Mouse (Mus musculus): ENCODE measurements around the gene Tsfm. TPM values are rescaled to one million over a fixed set of nuclear protein-coding genes. Genes with fewer than 3 reads are reported as not detected.
A peak's percentile ranks its signal among the peaks of the same experiment; 100 is the strongest.

The Tsfm gene
- polyA plus RNA-seq, 1 experiment from 2014 or later = 61.0 TPM

DNA sequence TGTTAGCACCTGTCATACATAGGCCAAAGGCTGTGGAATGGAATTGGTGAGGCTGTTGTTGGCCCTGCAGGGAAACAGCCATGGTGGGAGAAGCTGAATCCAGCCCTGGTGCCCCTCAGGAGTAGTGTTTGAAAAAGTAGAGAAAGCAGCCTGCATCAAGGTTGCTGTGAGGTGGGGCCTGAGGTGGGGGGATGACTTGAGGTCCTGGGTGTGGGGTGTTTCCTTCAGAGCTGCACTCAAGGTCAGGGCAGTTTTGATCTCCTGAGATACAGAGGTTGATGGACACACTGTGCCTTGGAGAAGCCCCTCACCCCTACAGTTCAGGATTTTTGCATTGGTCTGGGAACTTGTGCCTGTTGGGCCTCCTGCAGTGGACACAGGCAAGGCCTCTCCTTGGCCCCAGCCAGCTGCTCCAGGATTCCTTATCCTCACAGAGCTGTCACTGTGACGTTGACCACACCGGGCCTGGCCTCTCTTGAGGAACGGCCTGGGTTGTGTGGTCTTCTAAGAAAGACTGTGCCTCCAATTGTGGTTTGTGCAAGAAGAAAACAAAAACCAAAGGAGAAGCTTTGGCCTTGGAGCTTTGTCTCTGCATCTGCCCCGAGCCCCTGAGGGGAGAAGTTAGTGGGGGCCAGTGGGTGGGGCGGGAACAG, 42.0 kb downstream of the Tsfm start:
- 71% methylated on average over 5 of the region's 5 CpGs for WGBS
- no peak for ATAC-seq (ENCODE audit: low read depth)
- H3K9ac ChIP-seq (ENCODE audit: low read depth, low read length) = no peak overlapping the region

GRCm38 (mm10) chr10:126987183-126988118, 43.2 kb downstream of the Tsfm start:
- peak overlapping the region; percentile 84 for H3K27ac ChIP-seq (replicated peaks; ENCODE audit: low read depth, low read length)
- H3K4me1 ChIP-seq (ENCODE audit: control insufficient read depth, insufficient read depth, low read length) = peaks cover 60% of the 10 kb centered on the region
- 56% methylated on average over 8 of the region's 8 CpGs for WGBS
- H3K4me2 ChIP-seq (ENCODE audit: low read depth, low read length) = peak overlapping the region; percentile 39
- 0 out of 2 replicates have a peak overlapping the region, but pooled peaks have one; percentile 2 for H3K4me3 ChIP-seq (ENCODE audit: low read depth, low read length)
- H3K9ac ChIP-seq (ENCODE audit: low read depth, low read length) = 0 out of 2 replicates have a peak overlapping the region, but pooled peaks have one; percentile 17
- no peaks in the 10 kb centered on the region for H3K27me3 ChIP-seq (replicated peaks; ENCODE audit: control insufficient read depth, insufficient read depth, low read length)
- ATAC-seq (ENCODE audit: low read depth) (no peak), DNase-seq (ENCODE audit: low spot score) (no peak)
- H3K36me3 ChIP-seq (ENCODE audit: control insufficient read depth, insufficient read depth, low read length) = peaks cover 20% of the 10 kb centered on the region
- no peaks in the 10 kb centered on the region for H3K9me3 ChIP-seq (ENCODE audit: control insufficient read depth, low read length)

More for the DNA sequence above, 42.0 kb downstream of the Tsfm start:
- H3K27me3 ChIP-seq (replicated peaks; ENCODE audit: control insufficient read depth, insufficient read depth, low read length) = no peaks in the 10 kb centered on the region
- H3K4me1 ChIP-seq (ENCODE audit: control insufficient read depth, insufficient read depth, low read length) = peaks cover 48% of the 10 kb centered on the region
- H3K9me3 ChIP-seq (ENCODE audit: control insufficient read depth, low read length) = no peaks in the 10 kb centered on the region
- H3K36me3 ChIP-seq (ENCODE audit: control insufficient read depth, insufficient read depth, low read length) = peaks cover 27% of the 10 kb centered on the region
- no peak overlapping the region for H3K4me2 ChIP-seq (ENCODE audit: low read depth, low read length)
- H3K4me3 ChIP-seq (ENCODE audit: low read depth, low read length) = no peak overlapping the region
- DNase-seq (ENCODE audit: low spot score) = no peak
- peak overlapping the region; percentile 61 for H3K27ac ChIP-seq (replicated peaks; ENCODE audit: low read depth, low read length)

GRCm38 (mm10) chr10:126986541-126986961, 44.1 kb downstream of the Tsfm start:
- DNase-seq (ENCODE audit: low spot score) = peak; percentile 92
- H3K9me3 ChIP-seq (ENCODE audit: control insufficient read depth, low read length) = no peaks in the 10 kb centered on the region

GRCm38 (mm10) chr10:126985579-126985978, 45.1 kb downstream of the Tsfm start:
- Histone ChIP-seq H3K9me3 (ENCODE audit: control insufficient read depth, low read length) (no peaks in the 10 kb centered on the region), H3K4me3 (ENCODE audit: low read depth, low read length) (no peak overlapping the region), H3K4me1 (ENCODE audit: control insufficient read depth, insufficient read depth, low read length) (peaks cover 78% of the 10 kb centered on the region), H3K4me2 (ENCODE audit: low read depth, low read length) (no peak overlapping the region), H3K27ac (replicated peaks; ENCODE audit: low read depth, low read length) (peak overlapping the region; percentile 84), H3K27me3 (replicated peaks; ENCODE audit: control insufficient read depth, insufficient read depth, low read length) (no peaks in the 10 kb centered on the region), H3K9ac (ENCODE audit: low read depth, low read length) (no peak overlapping the region), H3K36me3 (ENCODE audit: control insufficient read depth, insufficient read depth, low read length) (peaks cover 7% of the 10 kb centered on the region; the same call in 1 of the 2 replicates)
- WGBS = 91% methylated on average over 9 of the region's 9 CpGs
- DNase-seq (ENCODE audit: low spot score) = no peak
- no peak for ATAC-seq (ENCODE audit: low read depth)

More at GRCm38 (mm10) chr10:126986541-126986961, 44.1 kb downstream of the Tsfm start:
- peak overlapping the region; percentile 17; the same call in 1 of the 2 replicates for H3K9ac ChIP-seq (ENCODE audit: low read depth, low read length)
- 39% methylated on average over 4 of the region's 4 CpGs for WGBS
- peaks cover 11% of the 10 kb centered on the region; the same call in 1 of the 2 replicates for H3K36me3 ChIP-seq (ENCODE audit: control insufficient read depth, insufficient read depth, low read length)
- ATAC-seq (ENCODE audit: low read depth) = peak; percentile 38
- peak overlapping the region; percentile 84 for H3K27ac ChIP-seq (replicated peaks; ENCODE audit: low read depth, low read length)
- peaks cover 69% of the 10 kb centered on the region for H3K4me1 ChIP-seq (ENCODE audit: control insufficient read depth, insufficient read depth, low read length)
- no peaks in the 10 kb centered on the region for H3K27me3 ChIP-seq (replicated peaks; ENCODE audit: control insufficient read depth, insufficient read depth, low read length)
- peak overlapping the region; percentile 39 for H3K4me2 ChIP-seq (ENCODE audit: low read depth, low read length)
- 0 out of 2 replicates have a peak overlapping the region, but pooled peaks have one; percentile 2 for H3K4me3 ChIP-seq (ENCODE audit: low read depth, low read length)

- peak overlapping the region; percentile 91; the same call in 1 of the 2 replicates for H3K4me2 ChIP-seq (ENCODE audit: low read depth, low read length)
- 67% methylated on average over 4 of the region's 4 CpGs for WGBS
- H3K27me3 ChIP-seq (replicated peaks; ENCODE audit: control insufficient read depth, insufficient read depth, low read length) = no peaks in the 10 kb centered on the region
- DNase-seq (ENCODE audit: low spot score) = no peak
- ATAC-seq (ENCODE audit: low read depth) = no peak
- no peak overlapping the region for H3K9ac ChIP-seq (ENCODE audit: low read depth, low read length)
- peaks cover 7% of the 10 kb centered on the region; the same call in 1 of the 2 replicates for H3K36me3 ChIP-seq (ENCODE audit: control insufficient read depth, insufficient read depth, low read length)
- H3K9me3 ChIP-seq (ENCODE audit: control insufficient read depth, low read length) = no peaks in the 10 kb centered on the region
- H3K4me1 ChIP-seq (ENCODE audit: control insufficient read depth, insufficient read depth, low read length) = peaks cover 78% of the 10 kb centered on the region
- H3K4me3 ChIP-seq (ENCODE audit: low read depth, low read length) = no peak overlapping the region
- peak overlapping the region; percentile 63; the same call in 1 of the 2 replicates for H3K27ac ChIP-seq (replicated peaks; ENCODE audit: low read depth, low read length)
Observed at GRCm38 (mm10) chr10:126985127-126985526, 45.5 kb downstream of the Tsfm start.

DNA sequence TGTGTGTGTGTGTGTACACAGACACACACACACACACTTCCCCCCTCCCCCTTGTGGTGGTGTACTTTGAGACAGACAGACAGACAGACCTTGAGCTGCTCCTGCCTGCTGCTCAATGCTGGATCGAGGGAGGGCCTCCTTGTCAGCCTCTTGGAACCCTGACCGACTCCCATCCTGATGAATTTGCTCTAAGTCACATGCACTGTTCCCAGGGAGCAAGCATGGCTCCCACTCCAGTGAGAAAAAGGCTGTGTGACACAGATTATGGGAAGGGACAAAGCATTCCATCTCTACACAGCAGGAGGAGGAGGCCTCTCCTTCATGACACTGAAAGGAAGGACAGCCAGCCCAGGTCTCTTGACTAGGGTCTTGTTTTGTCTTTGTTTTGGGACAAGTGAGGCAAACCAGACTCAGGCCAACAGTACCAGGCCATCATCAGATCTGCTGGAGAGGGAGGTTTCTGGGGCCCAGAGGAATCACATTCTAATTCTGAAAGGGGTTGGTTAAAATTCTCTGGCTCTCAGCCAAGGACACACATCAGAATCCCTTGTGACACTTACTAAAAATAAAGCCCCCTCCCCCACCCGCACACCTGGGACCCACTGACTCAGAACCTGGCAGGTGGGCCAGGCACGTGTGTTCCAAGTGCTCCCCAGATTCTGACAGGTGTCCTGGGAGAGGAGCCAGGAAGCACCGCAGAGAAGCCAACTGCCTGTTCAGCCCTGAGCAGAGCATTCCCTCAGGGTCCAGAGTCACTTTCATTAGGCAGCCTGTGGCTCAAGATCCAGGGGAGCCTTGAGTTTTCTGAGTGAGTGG, 46.2 kb downstream of the Tsfm start:
- Histone ChIP-seq H3K4me1 (ENCODE audit: control insufficient read depth, insufficient read depth, low read length) (peaks cover 77% of the 10 kb centered on the region), H3K4me2 (ENCODE audit: low read depth, low read length) (peak overlapping the region; percentile 91), H3K9ac (ENCODE audit: low read depth, low read length) (peak overlapping the region; percentile 98; the same call in 1 of the 2 replicates), H3K9me3 (ENCODE audit: control insufficient read depth, low read length) (no peaks in the 10 kb centered on the region), H3K27ac (replicated peaks; ENCODE audit: low read depth, low read length) (peak overlapping the region; percentile 77), H3K36me3 (ENCODE audit: control insufficient read depth, insufficient read depth, low read length) (peaks cover 7% of the 10 kb centered on the region; the same call in 1 of the 2 replicates), H3K27me3 (replicated peaks; ENCODE audit: control insufficient read depth, insufficient read depth, low read length) (no peaks in the 10 kb centered on the region), H3K4me3 (ENCODE audit: low read depth, low read length) (peak overlapping the region; percentile 98)
- ATAC-seq (ENCODE audit: low read depth) (peak; percentile 56), DNase-seq (ENCODE audit: low spot score) (peak; percentile 87)
- WGBS = 24% methylated on average over 5 of the region's 5 CpGs

DNA sequence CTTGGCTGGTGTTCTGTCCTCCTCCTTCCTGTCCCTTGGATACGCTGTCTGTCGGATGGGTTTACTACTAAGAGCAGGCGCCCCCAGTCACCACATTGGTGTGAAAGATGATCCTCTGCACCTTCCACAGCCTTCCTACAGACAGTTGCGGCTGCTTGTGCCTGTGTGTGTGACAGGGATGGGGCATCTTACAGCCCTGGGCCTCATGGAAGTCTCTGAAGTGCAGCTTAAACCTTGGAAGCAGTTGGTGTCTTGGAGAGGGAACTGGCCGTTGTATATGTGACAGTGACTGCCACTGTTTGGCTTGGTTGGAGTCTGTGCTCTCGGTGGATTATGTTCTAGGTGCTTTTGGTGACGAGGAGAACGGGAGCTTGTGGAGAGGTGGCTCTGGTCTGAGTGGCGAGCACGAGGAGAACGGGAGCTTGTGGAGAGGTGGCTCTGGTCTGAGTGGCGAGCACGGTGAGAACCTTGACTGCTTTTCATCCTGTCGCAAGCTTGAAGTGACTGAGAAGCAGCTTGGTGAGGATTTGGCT, 47.4 kb downstream of the Tsfm start:
- ATAC-seq (ENCODE audit: low read depth) (no peak), DNase-seq (ENCODE audit: low spot score) (no peak)
- peak overlapping the region; percentile 91 for H3K4me2 ChIP-seq (ENCODE audit: low read depth, low read length)
- H3K4me1 ChIP-seq (ENCODE audit: control insufficient read depth, insufficient read depth, low read length) = peaks cover 75% of the 10 kb centered on the region
- H3K4me3 ChIP-seq (ENCODE audit: low read depth, low read length) = peak overlapping the region; percentile 98
- peak overlapping the region; percentile 77; the same call in 1 of the 2 replicates for H3K27ac ChIP-seq (replicated peaks; ENCODE audit: low read depth, low read length)
- WGBS = 44% methylated on average over 14 of the region's 14 CpGs
- peaks cover 7% of the 10 kb centered on the region; the same call in 1 of the 2 replicates for H3K36me3 ChIP-seq (ENCODE audit: control insufficient read depth, insufficient read depth, low read length)
- H3K9me3 ChIP-seq (ENCODE audit: control insufficient read depth, low read length) = no peaks in the 10 kb centered on the region
- peak overlapping the region; percentile 98 for H3K9ac ChIP-seq (ENCODE audit: low read depth, low read length)
- H3K27me3 ChIP-seq (replicated peaks; ENCODE audit: control insufficient read depth, insufficient read depth, low read length) = no peaks in the 10 kb centered on the region
